In genomic region chr3:89093175-89093574, GRCm38 (mm10) we compare ENCODE assay signal across 8 mouse cellular contexts. TPM values are rescaled to one million over a fixed set of nuclear protein-coding genes. Genes with fewer than 3 reads are reported as not detected.
DNase-seq lines count a peak whose midpoint lies in the region; ATAC-seq and TF ChIP-seq lines count a peak whose summit lies in the region.

Rusc1 (minus strand) TSS chr3:89093311.

- peak within 1 kb of the TSS; percentile 78 for H3K9ac ChIP-seq in hindbrain, postnatal 0 days (replicated peaks; ENCODE audit: low read length)

- no peak for TF ChIP-seq CTCF in hindbrain, postnatal 0 days (IDR thresholded peaks at IDR 0.05; ENCODE audit: low read depth)

- 0 out of 2 replicates have a peak, but pooled peaks cover 13% of the 10 kb centered on the region for H3K4me1 ChIP-seq in hindbrain, postnatal 0 days (ENCODE audit: insufficient read depth, low read length)

- no peak for ATAC-seq in activated CD4-positive, CD25-positive, alpha-beta regulatory T cell, adult 4 months
- ATAC-seq in common myeloid progenitor, adult 5-6 weeks (replicated peaks; ENCODE audit: low read depth, poor library complexity, severe bottlenecking): peak; percentile 61
- peak; percentile 87 for ATAC-seq in hindbrain, postnatal 0 days
- peak; percentile 24; the same call in 1 of the 2 replicates for ATAC-seq in megakaryocyte, adult 5-6 weeks (ENCODE audit: poor library complexity, severe bottlenecking)

- H3K27ac ChIP-seq in hindbrain, postnatal 0 days: peak within 1 kb of the TSS; percentile 79

- 1% methylated on average over 18 of the region's 18 CpGs for WGBS in hindbrain, postnatal 0 days

- peak within 1 kb of the TSS; percentile 73 for H3K4me3 ChIP-seq in hindbrain, postnatal 0 days (ENCODE audit: low read length)

- peak within 1 kb of the TSS; percentile 98 for H3K4me2 ChIP-seq in hindbrain, postnatal 0 days (ENCODE audit: low read depth, low read length)

- H3K9me3 ChIP-seq in hindbrain, postnatal 0 days (ENCODE audit: low read length): no peaks in the 10 kb centered on the region

- DNase-seq in gastrocnemius, postnatal 10 days: peak; percentile 83
- peak; percentile 94 for DNase-seq in hindbrain, postnatal 0 days (ENCODE audit: low spot score)
- peak; percentile 79 to 94 for DNase-seq in left cerebral cortex, adult 8-10 months (ENCODE audit: low spot score in 2 of 2)
- peak; percentile 95 to 96 for DNase-seq in right cerebral cortex, adult 2 months (ENCODE audit: low spot score in 2 of 2)
- DNase-seq in urinary bladder, adult 2 months (ENCODE audit: low spot score): peak; percentile 41

- no peaks in the 10 kb centered on the region for H3K27me3 ChIP-seq in hindbrain, postnatal 0 days (ENCODE audit: insufficient read depth, low read length)

- peaks cover 41% of the 10 kb centered on the region for H3K36me3 ChIP-seq in hindbrain, postnatal 0 days (ENCODE audit: insufficient read depth, low read length)

RNA-seq across cellular contexts. Expression of gene Rusc1, which starts in this region (rescaled TPM):
- 10 to 100 TPM; 54.4 to 70.3 TPM for polyA plus RNA-seq in activated CD4-positive, CD25-positive, alpha-beta regulatory T cell, adult 4 months (2017; shearing (Covaris generic))
- 15.8 and 18.3 TPM in 2 replicates for total RNA-seq in common myeloid progenitor, adult 5-6 weeks (2017)
- total RNA-seq in gastrocnemius, postnatal 10 days (2021): 1 to 10 TPM; 9.7 to 9.9 TPM
- 190 and 197 TPM in 2 replicates for total RNA-seq in hindbrain, postnatal 0 days (2014; rRNA removed)
- 86.0 and 95.6 TPM in 2 replicates for polyA plus RNA-seq in hindbrain, postnatal 0 days (2015; fragmentation: Nextera tagmentation; extraction: Ambion mirVana)
- 100 to 1,000 TPM; 170 to 198 (median 187) TPM for total RNA-seq in left cerebral cortex, adult 8-10 months (2022)
- 11.6 and 13.7 TPM in 2 replicates for total RNA-seq in megakaryocyte, adult 5-6 weeks (2015)
- 11.3 and 11.8 TPM in 2 replicates for total RNA-seq in megakaryocyte, adult 5-6 weeks (2017)
- polyA plus RNA-seq in urinary bladder, adult 2 months (2012; rRNA removed): 45.9 and 51.5 TPM in 2 replicates

Comparison
In these comparisons a context has a peak if more than half of its experiments do, and no peak if none do; other contexts are left out.
1. DNase-seq: peak in every context shown above with its lines; median percentile 96 in right cerebral cortex, adult 2 months; 94 in hindbrain, postnatal 0 days; 86 in left cerebral cortex, adult 8-10 months; 83 in gastrocnemius, postnatal 10 days; 41 in urinary bladder, adult 2 months.